Mouse (Mus musculus): ENCODE data around the gene Ccdc90b.

Ccdc90b gene

DNA sequence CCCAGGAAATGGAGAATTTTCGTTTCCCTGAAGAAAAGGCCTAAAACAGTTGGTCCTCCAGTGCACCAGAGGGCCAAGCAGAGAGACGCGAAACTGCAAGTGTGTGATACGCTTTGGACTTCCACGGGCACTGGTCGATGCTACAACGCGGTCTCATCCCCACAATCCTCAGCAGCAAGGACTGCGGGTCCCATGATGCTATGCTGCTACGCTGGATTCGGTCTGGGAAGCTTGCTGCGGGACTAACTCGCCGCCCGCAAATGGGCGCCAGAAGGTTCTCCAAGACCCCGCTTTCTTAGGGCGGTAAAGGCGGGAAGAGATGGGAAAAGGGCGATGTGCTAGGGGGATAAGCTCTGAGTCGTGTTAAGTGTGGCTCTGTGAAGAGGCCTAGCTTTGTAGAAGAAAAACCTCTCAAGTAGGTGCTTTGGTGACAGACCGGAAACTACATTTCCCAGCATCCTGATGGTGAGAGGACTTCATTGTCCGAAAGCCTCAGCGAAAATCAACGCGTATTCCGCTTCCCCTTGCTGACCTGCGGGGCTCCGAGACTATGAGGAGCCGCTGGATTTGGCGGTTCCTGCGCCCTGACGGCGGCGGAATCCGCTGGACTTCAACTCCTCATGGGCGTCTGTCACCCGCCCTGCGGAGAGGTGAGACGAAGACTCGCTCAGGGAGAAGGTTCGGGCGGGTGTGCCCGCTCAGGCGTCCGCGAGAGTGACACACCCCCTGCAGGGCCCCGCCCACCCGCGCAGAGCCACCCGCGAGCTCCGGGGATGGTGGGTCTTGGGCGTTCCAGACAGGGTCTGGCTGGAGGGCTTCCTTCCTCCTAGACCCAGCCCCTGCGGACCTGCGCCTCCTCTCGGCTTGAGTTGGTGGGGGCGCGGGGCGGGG is at the start of gene Ccdc90b:
Gene Ccdc90b (plus strand): TSS at position 164 of the 891 bp plus-strand sequence.
- peak; percentile 84 for DNase-seq (ENCODE audit: low spot score)

GRCm38 (mm10) chr7:92520397-92520796 is 40.6 kb upstream of the Ccdc90b start:
- DNase-seq (ENCODE audit: low spot score): no peak

- peak; percentile 9 for DNase-seq (ENCODE audit: low spot score)
Measured at GRCm38 (mm10) chr7:92520820-92521219, 40.1 kb upstream of the Ccdc90b start.

GRCm38 (mm10) chr7:92529245-92529644 is 31.7 kb upstream of the Ccdc90b start:
- DNase-seq (ENCODE audit: low spot score): no peak

- DNase-seq (ENCODE audit: low spot score): no peak
Measured at GRCm38 (mm10) chr7:92532351-92533036, 28.5 kb upstream of the Ccdc90b start.

GRCm38 (mm10) chr7:92546763-92547162 is 14.2 kb upstream of the Ccdc90b start:
- DNase-seq (ENCODE audit: low spot score): no peak

GRCm38 (mm10) chr7:92550248-92550989 is 10.5 kb upstream of the Ccdc90b start:
- DNase-seq (ENCODE audit: low spot score): no peak

DNA sequence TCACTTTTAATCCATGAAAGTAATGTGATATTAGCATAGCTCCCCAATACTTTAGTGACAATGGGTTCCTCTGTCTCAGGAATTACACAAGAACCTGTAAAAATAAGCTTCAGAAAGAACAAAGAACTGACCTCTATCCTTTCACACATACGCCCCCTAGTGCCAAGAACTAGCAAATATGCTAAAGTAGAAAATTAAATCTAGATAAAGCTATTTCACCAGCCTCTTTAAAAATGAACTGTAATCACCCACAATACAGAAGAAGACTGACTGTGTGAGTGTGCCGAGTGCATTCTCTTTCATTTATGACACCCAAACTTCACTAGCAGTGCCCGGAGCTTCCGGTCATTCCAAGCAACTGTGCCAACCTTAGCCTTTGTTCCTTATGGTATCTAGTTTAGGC is 10.0 kb upstream of the Ccdc90b start:
- peak; percentile 48 for DNase-seq (ENCODE audit: low spot score)

DNA sequence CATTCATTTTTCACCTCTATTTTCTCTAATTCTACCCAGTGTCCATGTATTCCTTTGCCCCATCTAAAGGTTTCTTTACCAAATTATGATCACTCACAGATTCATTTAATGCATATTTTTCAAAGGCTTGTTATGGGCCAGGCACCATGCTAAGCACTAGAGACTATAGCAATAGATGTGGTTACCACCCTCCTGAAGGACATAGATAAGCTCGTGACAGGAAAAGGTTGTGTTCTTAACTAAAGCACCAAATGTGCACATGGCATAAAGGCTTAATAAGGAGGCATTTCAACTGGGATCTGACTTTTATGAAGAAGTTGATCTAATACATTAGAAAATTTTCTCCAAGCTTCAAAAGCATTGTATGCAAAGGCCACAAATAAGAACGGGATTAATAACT is 2.2 kb upstream of the Ccdc90b start:
- DNase-seq (ENCODE audit: low spot score): peak; percentile 41

DNA sequence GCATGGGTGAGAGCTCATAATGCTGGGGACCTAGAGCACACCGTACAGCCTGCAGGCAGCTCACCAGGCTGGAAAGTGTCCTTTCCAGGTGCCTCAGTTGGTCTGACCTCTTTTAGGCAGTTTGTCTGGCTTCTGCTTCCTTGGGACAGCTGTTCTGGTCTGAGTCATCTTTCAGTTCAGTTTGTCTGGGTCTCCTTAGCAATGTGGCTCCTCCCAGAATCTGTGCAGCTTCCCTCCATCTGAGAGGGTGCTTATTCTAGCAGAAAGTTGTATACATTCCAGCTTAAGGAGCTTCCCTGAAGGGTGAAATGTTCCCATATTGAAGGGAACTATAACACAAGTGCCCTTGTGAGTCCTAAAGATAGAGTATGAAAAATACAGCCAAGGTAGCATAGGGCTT is 5.8 kb downstream of the Ccdc90b start:
- DNase-seq (ENCODE audit: low spot score): no peak

DNA sequence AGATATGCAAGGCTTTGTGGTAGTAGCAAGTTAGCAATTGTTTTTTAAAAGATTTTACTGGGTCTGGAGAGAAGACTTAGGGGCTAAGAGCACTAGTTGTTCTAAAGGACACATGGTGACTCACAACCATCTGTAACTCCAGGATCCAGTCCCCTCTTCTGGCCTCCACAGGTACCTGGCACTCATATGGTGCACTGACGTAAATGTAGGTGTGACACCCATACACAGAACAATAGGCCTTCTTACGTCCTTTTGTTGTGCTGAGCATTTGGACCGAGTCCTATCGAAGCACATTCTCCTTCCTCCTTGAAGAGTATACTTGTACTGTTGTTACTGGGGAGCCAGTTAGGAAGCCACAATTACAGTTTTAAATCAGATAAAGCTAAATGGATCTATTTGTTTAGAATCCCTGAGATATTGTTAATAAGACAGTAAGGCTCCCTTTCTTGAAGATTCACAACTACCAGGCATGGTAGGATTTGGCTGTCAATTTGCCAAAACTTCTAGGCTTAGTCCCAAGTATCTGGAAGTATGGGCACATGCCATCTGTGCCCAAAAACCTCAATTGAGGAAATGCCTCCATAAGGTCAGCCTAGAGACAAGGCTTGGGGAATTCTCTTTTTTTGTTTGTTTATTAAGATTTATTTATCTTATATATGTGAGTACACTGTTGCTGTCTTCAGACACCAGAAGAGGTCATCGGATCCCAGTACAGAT is 19.7 kb downstream of the Ccdc90b start:
- no peak for DNase-seq (ENCODE audit: low spot score)

GRCm38 (mm10) chr7:92583567-92583966 is 22.6 kb downstream of the Ccdc90b start:
- no peak for DNase-seq (ENCODE audit: low spot score)

- no peak for DNase-seq (ENCODE audit: low spot score)
Measured at GRCm38 (mm10) chr7:92589986-92590385, 29.0 kb downstream of the Ccdc90b start.

DNA sequence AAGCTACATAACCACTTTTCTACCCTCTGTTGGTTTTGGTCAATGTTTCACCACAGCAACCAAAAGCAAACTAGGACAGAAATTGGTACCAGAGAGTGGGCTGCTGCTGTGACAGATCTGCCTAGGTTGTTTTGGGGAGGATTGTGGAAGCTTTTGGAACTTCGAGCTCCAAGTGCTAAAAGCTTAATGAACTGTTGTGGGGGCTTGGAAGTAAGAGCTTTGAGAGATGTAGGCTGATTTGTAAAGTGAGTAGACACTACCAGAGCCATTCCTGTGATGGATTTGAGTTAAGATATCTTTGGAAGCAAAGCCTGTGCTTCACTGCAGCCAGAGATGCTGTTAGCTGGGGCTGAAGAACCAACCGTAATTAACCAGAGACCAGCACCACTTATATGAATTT is 29.9 kb downstream of the Ccdc90b start:
- no peak for DNase-seq (ENCODE audit: low spot score)

- DNase-seq (ENCODE audit: low spot score): no peak
Measured at GRCm38 (mm10) chr7:92604961-92605360, 44.0 kb downstream of the Ccdc90b start.

DNA sequence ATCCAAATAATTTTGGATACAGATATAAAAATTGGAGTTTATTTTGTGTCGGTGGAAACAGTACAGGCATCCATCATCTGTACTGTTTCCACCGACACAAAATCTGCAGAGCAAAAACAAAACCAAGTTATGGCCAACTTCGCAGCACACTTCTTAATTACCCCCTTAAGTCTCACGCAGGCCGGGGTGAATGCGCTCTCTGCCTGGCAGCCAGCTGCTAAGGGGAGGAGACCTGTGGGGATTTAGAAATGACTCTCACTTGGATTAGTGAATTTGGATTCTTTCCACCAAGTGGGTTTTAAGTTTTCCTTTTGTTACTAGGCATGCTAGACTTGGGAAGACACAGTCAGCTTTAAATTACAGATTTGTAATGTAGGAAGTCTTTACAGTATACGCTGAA is 49.9 kb downstream of the Ccdc90b start:
- DNase-seq (ENCODE audit: low spot score): no peak

GRCm38 (mm10) chr7:92624488-92624887 is 63.5 kb downstream of the Ccdc90b start:
- DNase-seq (ENCODE audit: low spot score): no peak

GRCm38 (mm10) chr7:92630167-92630566 is 69.2 kb downstream of the Ccdc90b start:
- DNase-seq (ENCODE audit: low spot score): peak; percentile 21

Data from c-Kit-positive CD71-positive TER-119-positive erythroid progenitor cells, embryonic 14.5 days (primary cell).